Mouse (Mus musculus): Measurements from ENCODE around the gene Ugt1a10.

GRCm38 (mm10) chr1:88105656-88106055, 50.5 kb downstream of the Ugt1a10 start:
- no peak for TF ChIP-seq CTCF (IDR thresholded peaks at IDR 0.05; ENCODE audit: extremely low read depth, insufficient read depth, low read length)
- no peak for TF ChIP-seq POLR2A (IDR thresholded peaks at IDR 0.05; ENCODE audit: extremely low read depth, insufficient read depth, low read length)
